ENCODE assay signal across 9 mouse cellular contexts in genomic region chr1:87156199-87156587, GRCm38 (mm10). TPM values are rescaled to one million over a fixed set of nuclear protein-coding genes. Genes with fewer than 3 reads are reported as not detected.
DNase-seq lines count a peak whose midpoint lies in the region; ATAC-seq lines count a peak whose summit lies in the region.
"Had no signal": no experiment of that assay in that cellular context is flagged by ENCODE, and none has a peak within 500 bp of the region (broad histone marks: within the 10 kb centered on the region; RNA-seq: fewer than 3 reads in every experiment).

Gene Ecel1 (minus strand): TSS chr1:87156521.

- ATAC-seq in kidney, embryonic 14.5 days (ENCODE audit: low FRiP score, low TSS enrichment) = no peak
- no peak for ATAC-seq in forebrain, embryonic 16.5 days
- peak; percentile 38; the same call in 1 of the 2 replicates for ATAC-seq in midbrain, embryonic 11.5 days (ENCODE audit: low FRiP score)
- no peak for ATAC-seq in megakaryocyte, adult 5-6 weeks (ENCODE audit: poor library complexity, severe bottlenecking)

- no peak for DNase-seq in kidney, adult 8-10 months
- DNase-seq in ZHBTc4 (ENCODE audit: low read depth, low spot score) = peak; percentile 52
- DNase-seq in midbrain, embryonic 11.5 days (ENCODE audit: low spot score, missing footprints) = peak; percentile 92
- no peak for DNase-seq in T-cell, adult 2 months (ENCODE audit: low spot score)
- DNase-seq in spleen, adult 12 weeks (ENCODE audit: low spot score) = no peak

- no peaks in the 10 kb centered on the region for H3K36me3 ChIP-seq in kidney, embryonic 14.5 days (ENCODE audit: control insufficient read depth, insufficient read depth, low read length)
- H3K36me3 ChIP-seq in forebrain, embryonic 16.5 days (ENCODE audit: control insufficient read depth, insufficient read depth) = no peaks in the 10 kb centered on the region
- H3K36me3 ChIP-seq in midbrain, embryonic 11.5 days (ENCODE audit: control insufficient read depth, insufficient read depth, low read length) = no peaks in the 10 kb centered on the region

- 6% methylated on average over 11 of the region's 12 CpGs for WGBS in kidney, embryonic 14.5 days
- 3% methylated on average over 11 of the region's 12 CpGs for whole genome bisulfite sequencing in forebrain, embryonic 16.5 days
- 3% methylated on average over 11 of the region's 12 CpGs for WGBS in midbrain, embryonic 11.5 days

- peaks cover 3% of the 10 kb centered on the region; the same call in 1 of the 2 replicates for H3K4me1 ChIP-seq in kidney, embryonic 14.5 days (ENCODE audit: control insufficient read depth, insufficient read depth, low read length)
- H3K4me1 ChIP-seq in forebrain, embryonic 16.5 days (replicated peaks; ENCODE audit: control insufficient read depth, insufficient read depth, low read length) = peaks cover 24% of the 10 kb centered on the region
- peaks cover 7% of the 10 kb centered on the region; the same call in 1 of the 2 replicates for H3K4me1 ChIP-seq in midbrain, embryonic 11.5 days (ENCODE audit: control insufficient read depth, insufficient read depth, low read length)

- 0 out of 2 replicates have a peak within 1 kb of the TSS, but pooled peaks have one; percentile 13 for H3K9ac ChIP-seq in kidney, embryonic 14.5 days (ENCODE audit: low read depth, low read length)
- peak within 1 kb of the TSS; percentile 59 for H3K9ac ChIP-seq in forebrain, embryonic 16.5 days (replicated peaks; ENCODE audit: low read depth, low read length)
- peak within 1 kb of the TSS; percentile 17 for H3K9ac ChIP-seq in midbrain, embryonic 11.5 days (ENCODE audit: low read length)

- peak within 1 kb of the TSS; percentile 36 for H3K4me3 ChIP-seq in kidney, embryonic 14.5 days (ENCODE audit: low read length)
- H3K4me3 ChIP-seq in forebrain, embryonic 16.5 days (replicated peaks; ENCODE audit: low read length) = peak within 1 kb of the TSS; percentile 52
- H3K4me3 ChIP-seq in midbrain, embryonic 11.5 days (ENCODE audit: low read depth, low read length) = peak within 1 kb of the TSS; percentile 31

- no peaks in the 10 kb centered on the region for H3K9me3 ChIP-seq in kidney, embryonic 14.5 days (ENCODE audit: control insufficient read depth, low read length)
- no peaks in the 10 kb centered on the region for H3K9me3 ChIP-seq in forebrain, embryonic 16.5 days (ENCODE audit: control insufficient read depth, low read length)
- H3K9me3 ChIP-seq in midbrain, embryonic 11.5 days (ENCODE audit: control insufficient read depth, low read length) = no peaks in the 10 kb centered on the region

- H3K27me3 ChIP-seq in kidney, embryonic 14.5 days (ENCODE audit: control insufficient read depth, insufficient read depth, low read length) = peaks cover 81% of the 10 kb centered on the region
- H3K27me3 ChIP-seq in forebrain, embryonic 16.5 days (replicated peaks; ENCODE audit: control insufficient read depth, insufficient read depth, low read length) = peaks cover 77% of the 10 kb centered on the region
- peaks cover 73% of the 10 kb centered on the region for H3K27me3 ChIP-seq in midbrain, embryonic 11.5 days (ENCODE audit: control insufficient read depth, insufficient read depth, low read length)

- peak within 1 kb of the TSS; percentile 40 for H3K4me2 ChIP-seq in kidney, embryonic 14.5 days (replicated peaks; ENCODE audit: low read depth, low read length)
- peak within 1 kb of the TSS; percentile 79 for H3K4me2 ChIP-seq in forebrain, embryonic 16.5 days (ENCODE audit: low read length)
- peak within 1 kb of the TSS; percentile 46 for H3K4me2 ChIP-seq in midbrain, embryonic 11.5 days

- no peak within 1 kb of the TSS for H3K27ac ChIP-seq in kidney, embryonic 14.5 days (ENCODE audit: low read depth, low read length)
- H3K27ac ChIP-seq in forebrain, embryonic 16.5 days (ENCODE audit: low read length) = no peak within 1 kb of the TSS
- H3K27ac ChIP-seq in midbrain, embryonic 11.5 days (ENCODE audit: low read depth, low read length) = no peak within 1 kb of the TSS
- H3K27ac ChIP-seq: macrophage had no signal

RNA-seq across cellular contexts. Expression of gene Ecel1, which starts in this region (rescaled TPM):
- 0.11 and 0.20 TPM in 2 replicates for polyA plus RNA-seq in kidney, embryonic 14.5 days (2014; fragmentation: Nextera tagmentation; extraction: Ambion mirVana)
- polyA plus RNA-seq in forebrain, embryonic 16.5 days (2015; fragmentation: Nextera tagmentation; extraction: Ambion mirVana) = 13.4 and 25.3 TPM in 2 replicates
- 2.7 and 3.1 TPM in 2 replicates for polyA plus RNA-seq in midbrain, embryonic 11.5 days (2014; fragmentation: Nextera tagmentation; extraction: Ambion mirVana)
- total RNA-seq in megakaryocyte, adult 5-6 weeks (2015) = not detected in 2 replicates
- not detected in 2 replicates for total RNA-seq in megakaryocyte, adult 5-6 weeks (2017)
- polyA plus RNA-seq: macrophage had no signal

Comparison
In these comparisons a context has a peak if more than half of its experiments do, and no peak if none do; other contexts are left out.
1. DNase-seq: peak in ZHBTc4 (single experiment) and midbrain, embryonic 11.5 days (single experiment); none in kidney, adult 8-10 months (0 of 2), T-cell, adult 2 months (single experiment) and spleen, adult 12 weeks (single experiment).
2. Peak in every context shown above with its lines, with median percentiles within 50 percentile points of each other: H3K4me2 ChIP-seq, H3K4me3 ChIP-seq and H3K9ac ChIP-seq.